Mouse (Mus musculus) gastrocnemius, postnatal 4 days (tissue): ENCODE measurements around the gene 1700018F24Rik. TPM values are rescaled to one million over a fixed set of nuclear protein-coding genes. Genes with fewer than 3 reads are reported as not detected.
A peak's percentile ranks its signal among the peaks of the same experiment; 100 is the strongest.
"Not testable (repeated sequence)": the region's sequence is repeated elsewhere in the genome, so short reads cannot be mapped to it uniquely, and the experiment has no call there.

ENCODE experiments used
- DNase-seq, 2 experiments: peaks; one replicate each; pipeline ENCODE4 v3.0.0; 2021 to 2022; ENCODE audit warnings: low spot score in 2 of 2, mixed read lengths in 2 of 2
- total RNA-seq, 2 experiments: library from RNA; stranded (reverse); gene quantifications; 2 replicates each; pipeline ENCODE4 v1.2.3; 2021

1700018F24Rik gene
- total RNA-seq, 2 experiments from 2014 or later, result not detected

GRCm38 (mm10) chr5:145081866-145082613 lies 39.2 kb downstream of the 1700018F24Rik start:
- DNase-seq, result no peak

- DNase-seq, result not testable (repeated sequence)
Observed at GRCm38 (mm10) chr5:145083201-145083600, 40.4 kb downstream of the 1700018F24Rik start.

GRCm38 (mm10) chr5:145083632-145084451 lies 41.1 kb downstream of the 1700018F24Rik start, which contains the start of the genes Arpc1a and Kpna7:
TSS of gene Arpc1a (plus strand) at chr5:145083830.
TSS of gene Kpna7 (minus strand) at chr5:145084030.
- DNase-seq, result peak; percentile 88 to 95

GRCm38 (mm10) chr5:145084822-145085221 lies 42.0 kb downstream of the 1700018F24Rik start:
- DNase-seq, result no peak

GRCm38 (mm10) chr5:145088186-145088585 lies 45.4 kb downstream of the 1700018F24Rik start:
- no peak for DNase-seq

- DNase-seq, result no peak
Observed at GRCm38 (mm10) chr5:145089878-145090277, 47.1 kb downstream of the 1700018F24Rik start.

Other genes starting within 250 kb of the 1700018F24Rik start
- gene Smurf1, start 77.1 kb upstream of the 1700018F24Rik start, total RNA-seq, result 10 to 100 TPM; 24.7 to 27.0 TPM
- not detected for gene Gm4871, start 10.2 kb upstream of the 1700018F24Rik start, total RNA-seq
- 10 to 100 TPM; 65.0 to 66.6 TPM for gene Arpc1a, start 40.8 kb downstream of the 1700018F24Rik start, total RNA-seq
- not detected for gene Kpna7, start 41.0 kb downstream of the 1700018F24Rik start, total RNA-seq
- gene Arpc1b, start 71.2 kb downstream of the 1700018F24Rik start, total RNA-seq, result 100 to 1,000 TPM; 124 to 142 TPM
- gene Pdap1, start 97.2 kb downstream of the 1700018F24Rik start, total RNA-seq, result 10 to 100 TPM; 75.9 to 79.5 TPM
- gene Bud31, start 97.4 kb downstream of the 1700018F24Rik start, total RNA-seq, result 10 to 100 TPM; 80.9 to 82.5 TPM
- 10 to 100 TPM; 13.2 to 16.6 TPM for gene Ptcd1, start 124.1 kb downstream of the 1700018F24Rik start, total RNA-seq
- gene Cpsf4, start 124.2 kb downstream of the 1700018F24Rik start, total RNA-seq, result 10 to 100 TPM; 17.1 to 20.1 TPM
- 100 to 1,000 TPM; 464 to 480 TPM for gene Atp5j2, start 149.1 kb downstream of the 1700018F24Rik start, total RNA-seq
- 1 to 10 TPM; 5.5 to 7.3 TPM for gene Zkscan14, start 158.9 kb downstream of the 1700018F24Rik start, total RNA-seq
- gene Zkscan5, start 161.6 kb downstream of the 1700018F24Rik start, total RNA-seq, result 10 to 100 TPM; 11.3 to 11.9 TPM
- gene Zfp655, start 188.7 kb downstream of the 1700018F24Rik start, total RNA-seq, result 10 to 100 TPM; 19.0 to 22.9 TPM
- gene Zscan25, start 237.5 kb downstream of the 1700018F24Rik start, total RNA-seq, result 10 to 100 TPM; 12.6 to 15.4 TPM